Mouse (Mus musculus): ENCODE measurements around the gene Rubcn. TPM values are rescaled to one million over a fixed set of nuclear protein-coding genes. Genes with fewer than 3 reads are reported as not detected.

Rubcn gene
- polyA plus RNA-seq, 1 experiment from 2014 or later = 17.6 TPM

Other genes with a start within 250 kb of the Rubcn start
- gene Tnk2, start 233.9 kb downstream of the Rubcn start, polyA plus RNA-seq (2016; fragmentation: Nextera tagmentation; extraction: Ambion mirVana) = 11.2 and 12.0 TPM in 2 replicates
- not detected in 2 replicates for gene Muc4, start 141.9 kb downstream of the Rubcn start, polyA plus RNA-seq (2016; fragmentation: Nextera tagmentation; extraction: Ambion mirVana)
- gene Muc20, start 80.3 kb downstream of the Rubcn start, polyA plus RNA-seq (2016; fragmentation: Nextera tagmentation; extraction: Ambion mirVana) = not detected in 2 replicates
- gene Smbd1, start 67.3 kb downstream of the Rubcn start, polyA plus RNA-seq (2016; fragmentation: Nextera tagmentation; extraction: Ambion mirVana) = not detected in 2 replicates
- 91.6 and 94.8 TPM in 2 replicates for gene Fyttd1, start 266 bp downstream of the Rubcn start, polyA plus RNA-seq (2016; fragmentation: Nextera tagmentation; extraction: Ambion mirVana)
- gene Lrch3, start 36.3 kb upstream of the Rubcn start, polyA plus RNA-seq (2016; fragmentation: Nextera tagmentation; extraction: Ambion mirVana) = 29.1 and 35.9 TPM in 2 replicates
- gene Iqcg, start 178.5 kb upstream of the Rubcn start, polyA plus RNA-seq (2016; fragmentation: Nextera tagmentation; extraction: Ambion mirVana) = 1.8 and 2.5 TPM in 2 replicates
- 980 and 1,183 TPM in 2 replicates for gene Rpl35a, start 178.7 kb upstream of the Rubcn start, polyA plus RNA-seq (2016; fragmentation: Nextera tagmentation; extraction: Ambion mirVana)
- gene Lmln, start 184.8 kb upstream of the Rubcn start, polyA plus RNA-seq (2016; fragmentation: Nextera tagmentation; extraction: Ambion mirVana) = 1.8 and 2.3 TPM in 2 replicates